Mouse (Mus musculus) brain, adult 2 months (tissue): Measurements from ENCODE around the gene Cmip.

Experiments
- DNase-seq: peaks from one replicate; pipeline ENCODE4 v3.0.0; 2011; ENCODE audit warnings: low read depth, low spot score

Gene Cmip

DNA sequence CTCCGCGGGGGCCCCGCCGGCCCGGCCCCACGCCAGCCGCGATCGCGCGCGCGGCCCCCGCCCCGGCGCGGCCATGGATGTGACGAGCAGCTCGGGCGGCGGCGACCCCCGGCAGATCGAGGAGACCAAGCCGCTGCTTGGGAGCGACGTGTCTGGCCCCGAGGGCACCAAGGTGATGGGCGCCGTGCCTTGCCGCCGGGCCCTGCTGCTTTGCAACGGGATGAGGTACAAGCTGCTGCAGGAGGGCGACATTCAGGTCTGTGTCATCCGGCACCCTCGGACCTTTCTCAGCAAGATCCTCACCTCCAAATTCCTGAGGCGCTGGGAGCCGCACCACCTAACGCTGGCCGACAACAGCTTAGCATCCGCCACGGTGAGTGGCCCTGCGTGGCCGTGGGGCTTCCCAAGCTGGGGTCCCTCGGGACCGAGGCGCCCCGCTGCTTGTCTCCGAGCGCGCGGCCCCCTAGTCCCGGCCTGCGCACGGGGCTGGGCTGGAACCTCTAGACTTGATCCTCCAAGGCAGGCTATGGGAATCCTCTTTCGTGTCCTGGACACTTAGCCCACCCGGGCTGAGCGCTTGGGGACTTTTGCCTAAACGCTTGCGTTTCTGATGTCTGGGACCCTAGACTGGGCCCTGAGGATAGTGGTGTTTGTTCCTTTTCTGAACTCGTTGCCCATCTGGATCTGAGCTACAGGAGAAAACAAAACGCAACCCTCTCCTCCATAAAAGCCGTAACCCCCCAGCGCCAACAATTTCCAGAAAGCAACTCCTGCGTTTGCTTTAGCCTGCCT, at the start of gene Cmip:
TSS of gene Cmip (plus strand) at position 36 of the 792 bp plus-strand sequence.
- peak; percentile 47 for DNase-seq

DNA sequence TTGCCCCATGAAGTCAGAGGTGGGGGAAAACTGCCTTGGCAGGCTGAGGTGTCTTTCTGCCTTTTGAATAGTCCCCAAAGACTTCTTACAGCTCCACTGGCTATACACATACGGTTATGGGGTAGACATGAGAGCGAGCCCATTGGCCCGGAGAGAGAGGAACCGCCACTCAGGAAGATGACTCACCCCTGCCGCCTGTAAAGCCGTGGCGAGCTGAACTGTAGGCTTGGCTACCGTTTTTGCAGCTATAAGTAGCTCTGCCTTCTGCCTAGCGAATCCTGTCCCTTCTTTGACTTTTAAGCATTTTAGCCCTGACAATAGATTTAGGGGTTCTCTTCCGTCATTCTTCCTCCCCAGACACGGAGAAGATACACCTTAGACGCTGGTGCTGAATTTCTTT, 47.7 kb upstream of the Cmip start:
- DNase-seq = peak; percentile 39

- no peak for DNase-seq
Observed at GRCm38 (mm10) chr8:117212100-117212499, 44.8 kb upstream of the Cmip start.

GRCm38 (mm10) chr8:117217724-117218123, 39.1 kb upstream of the Cmip start:
- DNase-seq = no peak

DNA sequence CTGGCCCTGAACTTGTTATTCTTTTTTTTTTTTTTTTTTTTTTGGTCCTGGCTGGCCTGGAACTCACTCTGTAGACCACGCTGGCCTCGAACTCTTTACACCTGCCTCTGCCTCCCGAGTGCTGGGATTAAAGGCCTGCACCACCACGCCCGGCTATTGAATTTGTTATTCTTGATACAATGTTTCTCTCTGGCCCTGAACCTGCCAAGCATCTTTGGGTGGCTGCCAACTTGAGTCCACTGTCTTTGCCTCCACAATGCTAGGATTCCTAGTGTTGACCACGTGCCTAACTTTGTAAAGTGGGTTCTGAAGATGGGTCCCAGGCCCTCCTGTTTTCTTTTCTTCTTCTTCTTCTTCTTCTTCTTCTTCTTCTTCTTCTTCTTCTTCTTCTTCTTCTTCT, 34.5 kb upstream of the Cmip start:
- no peak for DNase-seq

GRCm38 (mm10) chr8:117224630-117225029, 32.2 kb upstream of the Cmip start:
- DNase-seq = peak; percentile 89

DNA sequence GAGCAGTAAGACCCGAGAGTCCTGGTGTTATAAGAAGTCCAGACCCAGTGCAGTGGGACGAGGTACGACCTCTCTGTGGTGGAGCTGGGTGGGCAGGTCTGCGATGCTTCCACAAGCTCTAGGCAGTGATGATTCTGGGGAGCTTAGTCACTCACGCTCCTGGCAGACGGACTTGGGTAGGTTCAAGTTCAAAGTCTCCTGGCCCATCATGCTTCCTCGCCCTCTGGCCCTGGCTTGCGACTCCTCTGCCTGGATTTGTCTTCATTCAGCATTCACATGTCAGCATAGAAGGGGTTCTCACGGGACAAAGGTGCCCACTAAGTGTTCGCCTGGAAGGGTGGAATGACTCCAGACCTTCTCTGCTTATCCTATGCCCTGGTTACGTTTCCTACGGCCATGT, 30.6 kb upstream of the Cmip start:
- DNase-seq = no peak

DNA sequence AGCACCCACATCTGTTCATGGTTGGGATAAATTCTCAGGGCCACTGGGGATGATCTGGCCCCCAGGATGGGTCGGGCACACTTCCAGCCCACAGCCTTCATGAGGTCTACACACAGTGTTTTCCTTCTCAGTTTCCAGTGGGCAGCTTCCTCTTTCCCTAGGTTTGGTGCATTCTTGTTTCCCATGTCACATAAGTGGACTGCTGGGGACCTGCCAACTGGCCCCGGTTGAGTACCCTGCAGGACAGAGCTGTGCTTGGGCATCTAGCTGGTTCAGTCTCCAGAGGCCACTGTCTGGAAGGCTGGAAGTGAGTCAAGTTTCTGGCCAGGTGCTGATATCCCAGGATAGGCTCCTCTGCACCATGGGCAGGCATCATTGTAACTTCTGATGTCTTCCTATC, 29.5 kb upstream of the Cmip start:
- no peak for DNase-seq

DNA sequence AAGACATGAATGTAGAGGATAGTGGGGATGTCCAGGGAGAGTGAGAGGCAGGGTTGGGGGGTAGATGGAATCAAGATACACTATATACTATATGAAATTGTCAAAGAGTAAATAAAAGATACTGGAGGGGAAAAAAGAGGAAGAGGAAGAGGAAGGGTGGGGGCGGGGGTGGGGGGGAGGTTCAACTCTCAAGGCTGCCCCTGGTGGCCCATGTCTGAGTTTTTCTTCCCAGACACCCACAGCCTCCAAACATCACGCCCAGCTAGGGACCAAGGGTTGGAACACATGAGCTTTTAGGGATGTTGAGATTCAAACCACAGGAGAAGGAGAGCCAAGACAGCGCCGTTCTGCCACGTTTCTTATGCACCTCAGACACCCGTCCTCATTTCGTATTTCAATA, 23.7 kb upstream of the Cmip start:
- no peak for DNase-seq

DNA sequence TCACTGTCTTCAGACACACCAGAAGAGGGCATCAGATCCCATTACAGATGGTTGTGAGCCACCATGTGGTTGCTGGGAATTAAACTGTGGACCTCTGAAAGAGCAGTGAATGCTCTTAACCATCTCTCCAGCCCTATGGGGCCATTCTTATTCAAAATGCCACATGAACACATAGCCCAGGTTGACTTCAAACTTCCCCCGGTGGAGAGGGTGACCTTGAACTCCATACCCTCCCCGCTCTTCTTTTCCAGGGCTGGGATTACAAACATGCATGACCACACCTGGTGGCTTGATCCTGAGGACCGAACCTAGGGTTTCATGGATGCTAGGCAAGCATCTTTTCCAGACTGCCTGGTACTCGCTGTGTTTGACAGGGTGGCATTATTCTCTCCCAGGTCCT, 20.3 kb upstream of the Cmip start:
- DNase-seq = no peak

DNA sequence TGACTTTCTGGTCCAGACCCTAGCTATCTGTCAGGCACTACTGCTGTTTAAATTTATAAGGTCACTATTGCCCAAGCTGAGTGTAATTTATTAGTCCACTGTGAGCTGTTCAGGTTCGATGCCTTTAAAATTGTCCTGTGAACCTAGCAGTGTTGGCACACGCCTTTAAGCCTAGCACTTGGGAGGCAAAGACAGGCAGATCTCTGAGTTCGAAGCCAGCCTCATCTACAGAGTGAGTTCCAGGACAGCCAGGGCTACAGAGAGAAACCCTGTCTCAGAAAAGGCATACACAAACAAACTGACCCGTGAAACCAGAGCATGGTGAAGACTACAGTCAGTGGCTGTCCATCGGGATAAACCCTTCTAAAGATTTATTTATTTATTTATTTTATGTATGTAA, 16.5 kb upstream of the Cmip start:
- no peak for DNase-seq

DNA sequence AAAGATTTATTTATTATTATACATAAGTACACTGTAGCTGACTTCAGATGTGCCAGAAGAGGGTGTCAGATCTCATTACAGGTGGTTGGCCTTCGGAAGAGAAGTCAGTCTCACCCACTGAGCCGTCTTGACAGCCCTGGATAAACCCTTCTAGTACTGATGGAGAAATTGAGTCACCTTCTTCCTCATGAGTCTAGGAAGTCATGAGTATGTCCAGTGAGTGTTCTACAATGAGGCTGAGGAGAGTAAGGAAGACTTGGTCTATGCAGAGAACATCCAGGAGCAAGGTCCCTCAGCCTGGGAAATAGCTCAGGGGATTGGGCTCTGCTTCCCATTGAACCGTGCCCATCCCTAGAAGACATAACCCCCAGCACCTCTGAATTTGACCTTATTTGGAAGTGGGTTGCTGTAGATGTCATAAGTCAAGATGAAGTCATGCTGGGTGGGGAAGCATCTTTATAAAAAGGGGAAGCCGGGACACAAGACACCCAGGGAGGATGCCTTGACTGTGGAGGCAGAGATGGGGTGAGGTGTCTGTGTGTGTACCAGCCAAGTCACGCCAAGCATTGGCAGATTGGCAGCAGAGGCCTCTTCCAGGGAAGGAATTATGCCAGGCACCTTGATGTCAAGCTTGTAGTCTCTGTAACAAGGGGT, 15.9 kb upstream of the Cmip start:
- no peak for DNase-seq

DNA sequence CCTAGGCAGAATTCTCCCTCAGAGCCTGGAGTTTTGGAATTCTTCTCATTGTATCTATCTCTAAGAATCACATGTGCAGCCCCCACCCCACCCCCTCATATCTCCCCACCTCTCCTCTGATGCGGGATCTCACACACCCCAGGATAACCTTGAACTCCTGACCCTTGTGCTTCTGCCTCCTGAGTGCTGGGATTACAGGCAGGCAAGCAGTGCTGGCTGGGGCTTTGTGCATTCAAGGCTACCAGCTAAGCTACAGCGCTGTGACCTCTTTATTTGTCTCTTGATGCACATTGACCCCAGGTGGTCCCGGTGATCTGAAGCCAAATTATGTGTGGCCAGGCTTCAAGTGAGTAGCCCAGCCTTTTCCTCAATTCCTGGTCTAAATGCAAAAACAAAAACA, 15.0 kb upstream of the Cmip start:
- no peak for DNase-seq

DNA sequence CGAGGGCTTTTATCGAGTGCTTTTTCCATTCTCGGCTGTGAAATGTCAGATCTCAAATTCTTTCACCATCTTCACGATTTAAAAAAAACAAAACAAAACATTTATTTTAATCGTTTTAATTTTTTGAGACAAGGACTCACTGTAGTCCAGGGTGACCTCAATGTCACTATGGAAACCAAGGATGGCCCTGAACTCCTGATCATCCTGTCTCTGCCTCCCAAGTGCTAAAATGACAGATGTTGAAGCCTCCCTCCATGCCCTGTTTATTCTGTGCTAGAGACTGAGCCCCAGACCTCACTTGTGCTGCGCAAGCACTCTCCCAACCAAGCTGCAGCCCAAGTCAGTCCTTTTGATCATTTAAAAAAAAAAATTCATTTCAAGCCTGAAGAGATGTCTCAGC, 14.6 kb upstream of the Cmip start:
- no peak for DNase-seq

- DNase-seq = no peak
Observed at GRCm38 (mm10) chr8:117244601-117245000, 12.3 kb upstream of the Cmip start.

DNA sequence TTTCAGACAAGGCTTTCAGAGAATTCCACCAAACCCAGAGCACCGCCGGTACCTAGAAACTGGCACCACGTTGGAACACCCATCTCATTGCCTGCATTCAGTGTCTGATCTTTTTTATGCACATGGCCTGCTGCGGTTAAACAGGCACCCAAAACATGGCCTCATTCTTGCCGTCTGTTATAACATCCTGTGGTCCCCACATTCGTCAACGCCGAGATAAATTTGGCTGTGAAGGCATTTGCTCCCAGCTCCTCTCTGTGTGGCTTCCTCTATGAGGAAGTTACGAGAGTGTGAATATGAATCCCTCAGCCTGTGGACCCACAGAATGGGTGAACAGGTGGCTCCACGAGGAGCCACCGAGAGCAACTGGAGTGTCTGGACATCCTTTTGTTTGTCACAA, 8.5 kb upstream of the Cmip start:
- no peak for DNase-seq

DNA sequence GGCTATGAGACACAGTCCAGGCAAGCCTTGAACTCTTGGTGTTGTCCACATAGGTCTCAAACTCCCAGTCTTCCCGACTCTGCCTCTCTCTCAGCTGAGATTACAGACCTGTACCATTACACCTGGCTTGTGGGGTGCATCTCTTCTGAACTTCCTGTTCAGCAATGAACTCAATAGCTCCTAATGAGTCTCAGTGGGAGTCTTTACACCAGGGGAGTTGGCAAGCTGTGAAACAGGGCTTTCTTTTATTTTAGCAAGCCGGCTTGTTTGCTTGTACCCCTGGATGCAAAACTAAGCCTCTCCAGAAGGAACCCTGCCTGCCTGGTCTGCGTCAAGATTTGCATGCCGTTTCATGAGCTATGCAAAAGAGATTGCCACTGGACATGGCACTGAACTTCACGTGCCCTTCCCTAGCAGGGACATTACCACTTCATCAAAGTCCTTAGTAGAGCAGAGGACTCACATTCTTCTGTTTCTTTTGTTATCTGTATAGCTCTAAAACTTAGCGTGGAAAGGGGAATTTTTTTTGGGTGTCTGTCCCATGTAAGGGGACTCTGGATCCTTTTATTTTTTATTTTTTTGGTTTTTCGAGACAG, 5.7 kb upstream of the Cmip start:
- no peak for DNase-seq

DNA sequence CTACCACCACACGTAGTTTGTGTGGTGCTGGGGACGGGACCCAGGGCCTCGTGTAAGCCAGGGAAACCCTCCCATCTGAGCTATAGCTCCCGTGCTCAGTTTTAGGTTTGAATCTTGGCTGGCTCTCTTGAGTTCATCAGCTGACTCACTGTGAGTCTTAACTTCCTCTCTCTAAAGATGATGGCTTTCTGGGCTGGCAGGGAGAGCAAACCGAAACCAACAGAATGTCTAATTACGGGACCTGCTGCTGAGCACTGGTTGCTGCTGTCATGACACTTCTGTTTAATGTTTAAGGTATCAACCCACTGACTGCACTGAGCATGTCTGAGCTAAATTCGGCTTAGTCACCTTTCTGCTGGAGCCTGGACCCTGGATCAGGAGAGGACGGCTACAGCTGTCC, 4.2 kb upstream of the Cmip start:
- no peak for DNase-seq

GRCm38 (mm10) chr8:117253390-117254269, 3.2 kb upstream of the Cmip start:
- DNase-seq = no peak

DNA sequence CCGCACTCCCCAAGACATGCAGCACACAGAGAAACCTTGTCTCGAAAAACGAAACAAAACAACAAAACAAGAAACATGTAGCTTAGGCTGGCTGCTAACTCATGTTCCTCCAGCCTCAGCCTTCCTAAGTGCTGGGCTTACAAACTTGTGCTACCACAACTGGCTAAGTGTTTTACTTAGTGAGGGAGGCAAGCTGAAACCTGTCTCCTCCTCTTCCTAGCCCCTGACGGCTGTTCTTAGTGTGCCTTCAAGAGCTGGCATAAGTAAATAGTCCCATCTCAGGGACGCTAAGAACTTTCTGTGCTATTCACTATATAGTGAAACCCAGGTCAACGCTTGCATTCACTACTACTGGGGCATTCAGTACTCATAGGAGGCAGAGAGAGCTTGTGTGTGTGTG, 2.4 kb upstream of the Cmip start:
- no peak for DNase-seq

DNA sequence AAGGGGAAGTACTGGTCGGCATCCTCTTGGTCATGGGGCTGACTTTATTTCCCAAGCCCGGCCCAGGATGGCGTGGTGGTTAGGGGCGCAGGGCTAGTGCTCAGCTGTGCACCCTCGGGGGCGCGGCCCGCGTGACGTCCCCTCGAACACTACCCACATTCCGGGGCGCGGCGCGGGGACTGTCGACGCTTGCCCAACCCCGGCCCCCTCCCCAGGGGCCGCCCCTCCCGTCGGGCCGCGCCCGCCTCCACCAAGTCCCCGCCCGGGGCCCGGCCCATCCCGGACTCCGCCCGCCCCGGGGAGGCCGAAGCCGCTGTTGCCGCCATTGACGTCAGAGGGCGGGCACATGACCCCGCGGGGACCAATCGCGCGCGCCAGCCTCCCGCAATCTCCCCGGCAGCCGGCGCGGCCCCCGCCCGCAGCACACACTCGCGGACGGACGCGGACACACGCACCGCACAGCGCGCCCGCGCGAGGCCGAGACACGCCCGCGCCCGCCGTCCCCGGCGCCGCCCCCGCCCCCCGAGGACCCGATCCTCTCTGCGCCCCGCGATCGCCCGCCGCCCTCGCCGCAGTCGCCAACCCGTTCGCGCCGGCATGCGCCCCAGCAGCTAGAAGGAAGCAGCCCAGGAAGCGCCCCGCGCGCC, 449 bp upstream of the Cmip start:
- DNase-seq = peak; percentile 96
